Mouse (Mus musculus): ENCODE measurements around the gene Tgm1.

GRCm38 (mm10) chr14:55697226-55697625, 16.5 kb downstream of the Tgm1 start:
- no peak for TF ChIP-seq HCFC1 (IDR thresholded peaks at IDR 0.05; ENCODE audit: borderline replicate concordance, insufficient read depth, low read length)
- TF ChIP-seq CHD2 (IDR thresholded peaks at IDR 0.05; ENCODE audit: low read depth, low read length): no peak
- TF ChIP-seq ZC3H11A (IDR thresholded peaks at IDR 0.05; ENCODE audit: borderline replicate concordance, low read depth, low read length): no peak
- no peak for TF ChIP-seq ZNF384 (IDR thresholded peaks at IDR 0.05; ENCODE audit: low read depth, low read length)
